Mouse (Mus musculus) midbrain, embryonic 13.5 days (tissue): Measurements from ENCODE around the gene Nr2f1. TPM values are rescaled to one million over a fixed set of nuclear protein-coding genes. Genes with fewer than 3 reads are reported as not detected.

ENCODE experiments used
- ATAC-seq: fragments of 200-750 bp; cut with Nextera tagmentation; 2 replicates; pipeline ENCODE4 v1.8.0; 2017; ENCODE audit warnings: mild to moderate bottlenecking, moderate TSS enrichment, moderate library complexity
- H3K27ac ChIP-seq: fragments of 300-500 bp; sonication (generic); 2 replicates; pipeline ENCODE4 v1.5.1; 2015; ENCODE audit warnings: inconsistent platforms, mild to moderate bottlenecking, moderate library complexity
- H3K27me3 ChIP-seq: fragments of 300-500 bp; sonication (generic); 2 replicates; pipeline ENCODE4 v1.6.1; 2015; ENCODE audit warnings: mild to moderate bottlenecking, inconsistent platforms
- H3K36me3 ChIP-seq: fragments of 300-500 bp; sonication (generic); 2 replicates; pipeline ENCODE4 v1.6.1; 2015; ENCODE audit warnings: mild to moderate bottlenecking, inconsistent platforms
- H3K4me1 ChIP-seq: fragments of 300-500 bp; sonication (generic); replicated peaks from 2 replicates; pipeline ENCODE4 v1.6.1; 2015; ENCODE audit warnings: inconsistent platforms
- H3K4me2 ChIP-seq: fragments of 300-500 bp; sonication (generic); replicated peaks from 2 replicates; pipeline ENCODE4 v1.6.1; 2015; ENCODE audit warnings: moderate library complexity, mild to moderate bottlenecking, inconsistent platforms
- H3K4me3 ChIP-seq: fragments of 300-500 bp; sonication (generic); replicated peaks from 2 replicates; pipeline ENCODE4 v1.5.1; 2015; ENCODE audit warnings: mild to moderate bottlenecking, inconsistent platforms
- H3K9ac ChIP-seq: fragments of 300-500 bp; sonication (generic); replicated peaks from 2 replicates; pipeline ENCODE4 v1.6.1; 2015; ENCODE audit warnings: mild to moderate bottlenecking, inconsistent platforms
- H3K9me3 ChIP-seq: fragments of 300-500 bp; sonication (generic); 2 replicates; pipeline ENCODE4 v1.6.1; 2016; ENCODE audit warnings: mild to moderate bottlenecking, inconsistent platforms
- WGBS: fragments of 180-500 bp; shearing (Covaris S2); methylation state at CpG from one replicate; pipeline ENCODE4 v1.1.7; 2015; 5-methylcytosine and 5-hydroxymethylcytosine counted together
- polyA plus RNA-seq: library from polyadenylated mRNA; unstranded; fragments of >200 nt; fragmentation: Nextera tagmentation; extraction: Ambion mirVana; gene quantifications from 2 replicates; pipeline ENCODE4 v1.2.1, GENCODE M21; 2015

The Nr2f1 gene
- polyA plus RNA-seq, 1 experiment from 2014 or later = 76.9 TPM

- Histone ChIP-seq H3K9me3 (no peaks in the 10 kb centered on the region), H3K27ac (no peak overlapping the region), H3K9ac (no peak overlapping the region), H3K4me3 (no peak overlapping the region), H3K27me3 (no peaks in the 10 kb centered on the region), H3K36me3 (no peaks in the 10 kb centered on the region), H3K4me2 (no peak overlapping the region), H3K4me1 (peaks cover 9% of the 10 kb centered on the region)
- WGBS = 85% methylated on average over 5 of the region's 5 CpGs
- no peak for ATAC-seq
Measured at GRCm38 (mm10) chr13:78157465-78157864, 42.1 kb downstream of the Nr2f1 start.

Other genes with a start within 250 kb of the Nr2f1 start
- gene Pou5f2, start 174.9 kb downstream of the Nr2f1 start, polyA plus RNA-seq = 1.4 TPM in 2 replicates